Mouse (Mus musculus) midbrain, postnatal 0 days (tissue): Measurements from ENCODE around the gene Mrps6. TPM values are rescaled to one million over a fixed set of nuclear protein-coding genes. Genes with fewer than 3 reads are reported as not detected.

Experiments used
- ATAC-seq: fragments of 200-750 bp; cut with Nextera tagmentation; 2 replicates; pipeline ENCODE4 v1.8.0; 2017; ENCODE audit warnings: moderate number of reproducible peaks, mild to moderate bottlenecking, moderate TSS enrichment, moderate library complexity; ENCODE audit not compliant: low FRiP score
- DNase-seq: peaks from one replicate; pipeline ENCODE4 v3.0.0-alpha.2; 2015; ENCODE audit warnings: low spot score
- H3K27ac ChIP-seq: fragments of 300-500 bp; sonication (generic); 2 replicates; pipeline ENCODE4 v1.5.1; 2014; ENCODE audit warnings: low read depth, mild to moderate bottlenecking, low read length, mixed read lengths
- H3K27me3 ChIP-seq: fragments of 300-500 bp; sonication (generic); 2 replicates; pipeline ENCODE4 v1.6.1; 2014; ENCODE audit warnings: low read length, control low read depth, mixed read lengths; ENCODE audit not compliant: insufficient read depth
- H3K36me3 ChIP-seq: fragments of 300-500 bp; sonication (generic); 2 replicates; pipeline ENCODE4 v1.6.1; 2014; ENCODE audit warnings: low read length, control low read depth, mixed read lengths; ENCODE audit not compliant: insufficient read depth
- H3K4me1 ChIP-seq: fragments of 300-500 bp; sonication (generic); 2 replicates; pipeline ENCODE4 v1.6.1; 2014; ENCODE audit warnings: mild to moderate bottlenecking, control low read depth, antibody characterized with exemption, low read length, mixed read lengths; ENCODE audit not compliant: insufficient read depth
- H3K4me2 ChIP-seq: fragments of 300-500 bp; sonication (generic); 2 replicates; pipeline ENCODE4 v1.6.1; 2014; ENCODE audit warnings: low read depth, mild to moderate bottlenecking, low read length, mixed read lengths; ENCODE audit not compliant: poor library complexity, severe bottlenecking
- H3K4me3 ChIP-seq: fragments of 300-500 bp; sonication (generic); 2 replicates; pipeline ENCODE4 v1.5.1; 2014; ENCODE audit warnings: low read depth, mild to moderate bottlenecking, low read length, moderate library complexity
- H3K9ac ChIP-seq: fragments of 300-500 bp; sonication (generic); replicated peaks from 2 replicates; pipeline ENCODE4 v1.6.1; 2014; ENCODE audit warnings: mild to moderate bottlenecking, low read length, moderate library complexity, mixed read lengths; ENCODE audit not compliant: poor library complexity, severe bottlenecking
- H3K9me3 ChIP-seq: fragments of 300-500 bp; sonication (generic); 2 replicates; pipeline ENCODE4 v1.6.1; 2016; ENCODE audit warnings: low read length, control low read depth
- CTCF ChIP-seq: IDR thresholded peaks from 2 replicates; pipeline ENCODE4 v1.5.1; 2016; ENCODE audit warnings: antibody characterized with exemption, mild to moderate bottlenecking
- WGBS: fragments of 180-500 bp; shearing (Covaris S2); extraction: QIAGEN DNeasy Blood & Tissue Kit; methylation state at CpG from one replicate; pipeline ENCODE4 v1.1.7; 2014; 5-methylcytosine and 5-hydroxymethylcytosine counted together
- polyA plus RNA-seq: library from polyadenylated mRNA; unstranded; fragments of >200 nt; fragmentation: Nextera tagmentation; extraction: Ambion mirVana; gene quantifications from 2 replicates; pipeline ENCODE4 v1.2.1, GENCODE M21; 2015
- total RNA-seq: library from RNA; depleted of rRNA; stranded (reverse); fragments of >200 nt; gene quantifications from 2 replicates; pipeline ENCODE4 v1.2.3, GENCODE M21; 2014; rRNA removed

Mrps6 gene
- total and polyA plus RNA-seq, 2 experiments from 2014 or later, result 38.7 to 148 TPM

GRCm38 (mm10) chr16:92147631-92148366 lies 89.7 kb downstream of the Mrps6 start:
- WGBS, result 89% methylated on average over 12 of the region's 12 CpGs
- ATAC-seq, result no peak

GRCm38 (mm10) chr16:92148367-92148728 lies 90.3 kb downstream of the Mrps6 start:
- no peak overlapping the region for H3K4me2 ChIP-seq
- H3K36me3 ChIP-seq, result no peaks in the 10 kb centered on the region
- DNase-seq (no peak), ATAC-seq (no peak)
- no peaks in the 10 kb centered on the region for H3K27me3 ChIP-seq
- H3K9ac ChIP-seq, result no peak overlapping the region
- no peaks in the 10 kb centered on the region for H3K4me1 ChIP-seq
- no peak for TF ChIP-seq CTCF
- no peak overlapping the region for H3K4me3 ChIP-seq
- WGBS, result 88% methylated on average over 2 of the region's 2 CpGs
- no peaks in the 10 kb centered on the region for H3K9me3 ChIP-seq
- H3K27ac ChIP-seq, result no peak overlapping the region

More at GRCm38 (mm10) chr16:92147631-92148366, 89.7 kb downstream of the Mrps6 start:
- Histone ChIP-seq H3K36me3 (no peaks in the 10 kb centered on the region), H3K27ac (no peak overlapping the region), H3K4me2 (no peak overlapping the region), H3K4me1 (no peaks in the 10 kb centered on the region), H3K9ac (no peak overlapping the region), H3K9me3 (no peaks in the 10 kb centered on the region), H3K27me3 (no peaks in the 10 kb centered on the region), H3K4me3 (no peak overlapping the region)
- no peak for DNase-seq
- TF ChIP-seq CTCF, result no peak

- Histone ChIP-seq H3K4me1 (no peaks in the 10 kb centered on the region), H3K27me3 (no peaks in the 10 kb centered on the region), H3K27ac (no peak overlapping the region), H3K9ac (no peak overlapping the region), H3K36me3 (no peaks in the 10 kb centered on the region), H3K4me2 (no peak overlapping the region), H3K4me3 (no peak overlapping the region), H3K9me3 (no peaks in the 10 kb centered on the region)
- ATAC-seq, result no peak
- no peak for DNase-seq
- no peak for TF ChIP-seq CTCF
- 53% methylated on average over 4 of the region's 4 CpGs for WGBS
These were observed 92.9 kb downstream of the Mrps6 start for GRCm38 (mm10) chr16:92150975-92151374.

GRCm38 (mm10) chr16:92158021-92158455 lies 100.0 kb downstream of the Mrps6 start:
- no peaks in the 10 kb centered on the region for H3K36me3 ChIP-seq
- H3K4me1 ChIP-seq, result 0 out of 2 replicates have a peak, but pooled peaks cover 7% of the 10 kb centered on the region
- no peaks in the 10 kb centered on the region for H3K27me3 ChIP-seq
- H3K9ac ChIP-seq, result peak overlapping the region; percentile 58
- no peaks in the 10 kb centered on the region for H3K9me3 ChIP-seq
- TF ChIP-seq CTCF, result no peak
- DNase-seq (peak; percentile 80), ATAC-seq (peak; percentile 80)
- peak overlapping the region; percentile 85 for H3K4me2 ChIP-seq
- 2% methylated on average over 14 of the region's 14 CpGs for WGBS
- peak overlapping the region; percentile 88 for H3K27ac ChIP-seq
- H3K4me3 ChIP-seq, result peak overlapping the region; percentile 40

GRCm38 (mm10) chr16:92158461-92159091 lies 100.5 kb downstream of the Mrps6 start:
- Histone ChIP-seq H3K27ac (peak overlapping the region; percentile 88), H3K4me2 (peak overlapping the region; percentile 85), H3K4me1 (0 out of 2 replicates have a peak, but pooled peaks cover 7% of the 10 kb centered on the region), H3K4me3 (peak overlapping the region; percentile 40), H3K27me3 (no peaks in the 10 kb centered on the region), H3K9me3 (no peaks in the 10 kb centered on the region), H3K36me3 (no peaks in the 10 kb centered on the region), H3K9ac (peak overlapping the region; percentile 58)
- DNase-seq (peak; percentile 87), ATAC-seq (peak; percentile 95)
- 2% methylated on average over 28 of the region's 30 CpGs for WGBS
- TF ChIP-seq CTCF, result no peak

- DNase-seq (no peak), ATAC-seq (no peak)
- H3K9me3 ChIP-seq, result no peaks in the 10 kb centered on the region
- peak overlapping the region; percentile 88 for H3K27ac ChIP-seq
- H3K9ac ChIP-seq, result peak overlapping the region; percentile 58
- peak overlapping the region; percentile 40; the same call in 1 of the 2 replicates for H3K4me3 ChIP-seq
- TF ChIP-seq CTCF, result no peak
- H3K4me2 ChIP-seq, result peak overlapping the region; percentile 85
- no peaks in the 10 kb centered on the region for H3K27me3 ChIP-seq
- 50% methylated on average over 6 of the region's 6 CpGs for WGBS
- H3K36me3 ChIP-seq, result no peaks in the 10 kb centered on the region
- 0 out of 2 replicates have a peak, but pooled peaks cover 7% of the 10 kb centered on the region for H3K4me1 ChIP-seq
These were observed 101.0 kb downstream of the Mrps6 start for GRCm38 (mm10) chr16:92159114-92159513.

Other genes with a start within 250 kb of the Mrps6 start
- gene Gm49711, start within 50 bp of the Mrps6 start, total RNA-seq, result not detected in 2 replicates
- 0.82 and 0.99 TPM in 2 replicates for gene Gm49711, start within 50 bp of the Mrps6 start, polyA plus RNA-seq
- 40.0 and 50.1 TPM in 2 replicates for gene Slc5a3, start 52 bp downstream of the Mrps6 start, total RNA-seq
- gene Slc5a3, start 52 bp downstream of the Mrps6 start, polyA plus RNA-seq, result 10.3 and 12.0 TPM in 2 replicates
- gene Kcne2, start 234.1 kb downstream of the Mrps6 start, total RNA-seq, result 1.2 and 2.0 TPM in 2 replicates
- 0.58 and 0.90 TPM in 2 replicates for gene Kcne2, start 234.1 kb downstream of the Mrps6 start, polyA plus RNA-seq
- 6.8 and 30.2 TPM in 2 replicates for gene Smim11, start 243.0 kb downstream of the Mrps6 start, total RNA-seq
- 41.6 and 44.9 TPM in 2 replicates for gene Smim11, start 243.0 kb downstream of the Mrps6 start, polyA plus RNA-seq